Mouse (Mus musculus) left cerebral cortex, postnatal 14 days (tissue): ENCODE results near the gene Adcy10. TPM values are rescaled to one million over a fixed set of nuclear protein-coding genes. Genes with fewer than 3 reads are reported as not detected.
A peak's percentile ranks its signal among the peaks of the same experiment; 100 is the strongest.

Source experiments
- DNase-seq, 2 experiments: peaks; one replicate each; pipeline ENCODE4 v3.0.0; 2021 to 2022; ENCODE audit warnings: low spot score in 2 of 2, mixed read lengths in 1 of 2
- intact Hi-C: fragments of 180-260 bp; cut with DNase I; formaldehyde crosslinking; loops from one replicate; pipeline ENCODE4 v1.15.1; 2025
- total RNA-seq, 2 experiments: library from RNA; stranded (reverse); gene quantifications; 2 replicates each; pipeline ENCODE4 v1.2.3; 2021

Adcy10 gene
- total RNA-seq, 2 experiments from 2014 or later = 0.53 to 1.3 TPM

DNA sequence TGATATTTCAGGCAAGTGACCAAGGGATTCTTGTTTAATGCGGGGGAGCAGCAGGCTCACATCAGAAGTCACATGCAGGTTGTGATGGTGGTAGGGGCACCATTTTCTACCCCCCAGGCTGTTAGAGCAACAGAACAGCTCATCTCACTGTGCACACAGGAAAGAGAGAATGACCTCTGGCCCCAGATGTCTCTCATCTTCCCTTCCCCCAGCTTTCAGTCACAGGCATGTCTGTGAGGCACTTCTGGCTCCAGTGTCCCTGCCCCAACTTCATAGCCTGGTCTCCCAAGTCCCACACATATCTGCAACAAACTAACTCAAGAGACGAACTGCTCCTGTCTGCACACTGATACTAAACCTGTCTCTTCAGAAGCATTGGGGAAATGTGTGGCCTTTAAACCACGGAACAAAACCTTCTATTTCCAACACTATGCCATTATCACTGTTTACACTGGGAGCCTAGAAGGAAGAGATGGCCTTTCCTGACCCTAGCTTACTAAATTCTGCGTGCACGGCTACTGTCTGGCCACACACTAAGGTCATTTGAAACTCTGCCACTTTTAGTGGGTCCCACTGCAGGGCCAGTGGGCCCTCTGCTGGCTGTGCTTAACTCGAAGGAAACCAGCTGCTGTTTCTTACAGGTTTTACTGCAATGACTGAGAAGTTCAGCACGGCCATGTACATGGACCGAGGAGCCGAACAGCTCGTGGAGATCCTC lies 18.5 kb downstream of the Adcy10 start:
- DNase-seq = peak in 1 of 2 experiments; percentile 11
- intact Hi-C loops = no loop called here

DNA sequence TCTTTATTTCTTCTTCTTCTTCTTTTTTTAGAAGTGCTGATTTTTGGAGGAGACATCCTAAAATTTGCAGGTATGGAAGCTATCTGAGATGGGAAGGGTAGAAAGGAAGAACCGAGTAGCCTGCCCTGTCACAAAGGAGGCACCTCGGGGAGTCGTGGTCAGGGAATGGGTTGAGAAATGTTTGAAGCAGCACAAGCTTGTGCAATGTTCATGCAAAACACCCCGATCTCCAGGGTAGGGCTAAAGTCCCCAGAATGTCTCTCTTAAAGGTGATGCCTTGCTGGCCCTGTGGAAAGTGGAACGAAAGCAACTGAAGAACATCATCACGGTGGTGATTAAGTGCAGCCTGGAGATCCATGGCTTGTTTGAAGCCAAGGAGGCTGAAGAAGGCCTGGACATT lies 21.3 kb downstream of the Adcy10 start:
- intact Hi-C loops = no loop called here
- DNase-seq = no peak

DNA sequence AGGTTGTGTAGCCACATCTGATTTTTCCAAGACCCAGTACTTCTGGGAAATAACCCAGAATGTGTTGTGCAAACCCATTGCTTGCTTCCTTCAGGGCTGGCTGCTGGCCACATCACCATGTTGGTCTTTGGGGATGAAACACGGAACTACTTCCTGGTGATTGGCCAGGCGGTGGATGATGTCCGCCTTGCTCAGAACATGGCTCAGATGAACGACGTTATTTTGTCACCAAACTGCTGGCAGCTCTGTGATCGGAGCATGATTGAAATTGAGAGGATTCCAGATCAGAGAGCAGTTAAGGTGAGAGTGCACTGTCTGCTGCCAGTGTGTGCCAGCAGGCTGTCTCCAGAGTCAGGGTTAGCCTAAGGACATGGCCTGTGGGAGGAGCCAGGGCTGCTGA lies 25.2 kb downstream of the Adcy10 start:
- intact Hi-C loops = no loop called here
- DNase-seq = no peak

DNA sequence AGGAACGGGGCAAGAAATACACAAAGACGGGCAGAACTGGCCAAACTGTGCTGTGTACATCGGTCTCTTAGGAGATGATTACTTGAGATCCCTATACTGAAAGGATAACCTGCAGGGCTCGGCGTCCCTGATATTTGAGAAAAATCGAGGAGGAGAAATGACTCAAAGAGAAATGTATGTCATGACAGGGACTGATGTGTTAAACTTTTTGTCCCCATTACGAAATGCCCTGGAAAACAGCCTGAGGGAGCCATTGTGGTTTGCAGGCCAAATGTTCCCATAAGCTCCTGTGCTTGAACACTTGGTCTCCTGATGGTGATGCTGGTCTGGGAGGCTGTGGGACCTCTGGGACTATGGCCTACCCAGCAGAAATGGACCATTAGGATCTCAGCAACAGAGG lies 35.7 kb downstream of the Adcy10 start:
- DNase-seq = no peak
- intact Hi-C loops = no loop called here

DNA sequence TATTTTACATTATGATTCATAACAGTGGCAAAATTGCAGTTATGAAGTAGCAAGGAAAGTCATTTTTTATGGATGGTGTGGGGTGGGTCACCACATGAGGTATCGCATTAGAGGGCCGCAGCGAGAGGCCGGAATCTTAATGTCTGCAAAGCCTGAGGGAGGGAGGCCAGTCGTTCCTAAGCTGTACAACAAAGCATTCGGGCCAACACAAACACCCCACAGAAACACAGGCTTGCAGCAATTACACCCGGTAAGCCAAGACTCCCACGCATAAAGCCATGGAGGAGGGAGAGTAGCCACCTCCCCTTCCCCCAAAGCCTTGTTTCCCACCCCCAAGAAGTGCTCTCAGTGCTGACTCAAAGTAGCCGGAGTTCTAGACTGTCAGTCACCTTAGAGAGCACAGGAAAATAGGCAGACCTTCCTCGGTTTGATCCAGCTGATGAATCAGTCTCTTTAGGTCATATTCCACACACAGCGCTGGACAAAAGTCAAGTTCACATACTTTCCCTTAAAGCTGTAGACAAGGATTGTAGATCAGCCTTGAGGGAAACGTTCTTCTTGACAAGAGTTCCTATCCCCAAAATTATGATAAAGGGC lies 51.2 kb downstream of the Adcy10 start:
- intact Hi-C loops = no loop called here
- DNase-seq = no peak

DNA sequence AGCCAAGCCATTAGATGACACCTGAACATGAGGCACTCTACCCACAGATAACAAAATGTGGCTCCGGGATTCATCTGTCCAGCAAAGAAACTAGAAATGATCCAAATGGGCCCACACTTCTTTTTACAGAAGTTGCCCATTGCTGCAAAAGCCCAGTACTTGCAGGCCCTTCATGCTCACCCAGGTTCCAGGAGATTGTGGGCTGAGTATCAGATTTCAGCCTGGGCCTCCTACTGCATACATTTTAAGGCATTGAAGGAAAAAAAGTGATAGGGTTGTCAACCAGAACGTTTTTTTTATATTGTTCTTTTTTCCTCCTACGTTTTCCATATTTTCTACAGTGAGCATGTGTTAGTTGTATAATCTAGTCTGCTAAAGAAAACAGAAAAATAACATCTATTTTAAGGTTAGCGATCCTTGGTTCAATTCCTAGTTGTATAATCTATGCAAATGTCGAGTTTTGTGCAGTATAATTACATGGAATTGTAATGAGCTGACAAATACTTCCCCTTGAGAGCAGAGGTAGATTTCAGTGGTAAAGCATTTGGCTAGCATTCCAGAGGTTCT lies 52.3 kb downstream of the Adcy10 start:
- no peak for DNase-seq

DNA sequence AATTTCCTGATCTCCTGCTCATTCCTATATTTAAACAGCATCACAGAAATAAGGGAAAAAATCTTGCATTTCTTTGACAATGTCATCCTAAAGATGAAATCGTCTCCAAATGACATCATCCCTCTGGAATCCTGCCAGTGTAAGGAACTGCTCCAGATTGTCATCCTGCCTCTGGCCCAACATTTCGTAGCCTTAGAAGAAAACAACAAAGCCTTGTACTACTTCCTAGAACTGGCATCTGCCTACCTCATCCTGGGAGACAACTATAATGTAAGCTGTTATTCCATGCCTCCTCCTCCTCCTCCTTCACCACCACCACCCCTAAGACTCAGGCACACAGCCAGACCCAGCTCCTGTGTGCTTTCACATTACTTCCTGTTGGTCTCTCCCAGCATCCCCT lies 71.7 kb downstream of the Adcy10 start:
- DNase-seq = peak; percentile 62 to 79
- intact Hi-C loops = no loop called here

More for the DNA sequence above, 52.3 kb downstream of the Adcy10 start:
- intact Hi-C loops = no loop called here

DNA sequence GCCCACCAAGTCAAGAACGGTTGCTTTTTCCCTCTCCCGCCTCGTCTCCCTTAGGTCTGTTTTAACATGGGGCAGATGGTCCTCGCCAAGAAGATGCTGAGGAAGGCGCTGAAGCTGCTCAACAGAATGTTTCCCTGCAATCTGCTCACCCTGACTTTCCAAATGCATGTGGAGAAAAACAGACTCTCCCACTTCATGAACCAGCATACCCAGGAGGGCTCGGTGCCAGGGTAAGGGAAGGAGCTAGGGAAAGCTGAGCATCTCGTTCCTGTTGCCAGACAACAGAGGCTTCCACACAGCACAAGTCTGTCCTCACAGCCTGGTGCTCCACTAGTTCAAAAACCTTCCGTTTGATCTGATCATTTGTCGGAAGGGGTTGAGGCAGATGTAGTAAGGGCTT lies 74.1 kb downstream of the Adcy10 start:
- intact Hi-C loops = no loop called here
- DNase-seq = peak; percentile 79 to 87

DNA sequence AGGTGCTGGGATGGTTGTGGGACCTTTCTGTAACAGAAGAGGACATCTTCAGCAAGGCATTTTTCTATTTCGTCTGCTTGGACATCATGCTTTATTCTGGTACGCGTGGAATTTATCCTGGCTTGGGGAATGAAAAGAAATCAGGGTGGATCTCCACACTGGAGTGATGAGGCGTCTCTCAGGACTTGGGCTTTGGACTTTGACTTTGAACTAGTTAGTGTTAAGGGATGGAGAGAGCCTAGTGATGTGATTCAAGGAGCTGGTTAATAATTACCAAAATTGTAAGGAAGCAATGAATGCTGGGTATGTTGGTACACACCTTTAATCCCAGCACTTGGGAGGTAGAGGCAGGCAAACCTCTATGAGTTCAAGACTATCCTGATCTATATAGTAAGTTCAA lies 80.3 kb downstream of the Adcy10 start:
- intact Hi-C loops = no loop called here

DNA sequence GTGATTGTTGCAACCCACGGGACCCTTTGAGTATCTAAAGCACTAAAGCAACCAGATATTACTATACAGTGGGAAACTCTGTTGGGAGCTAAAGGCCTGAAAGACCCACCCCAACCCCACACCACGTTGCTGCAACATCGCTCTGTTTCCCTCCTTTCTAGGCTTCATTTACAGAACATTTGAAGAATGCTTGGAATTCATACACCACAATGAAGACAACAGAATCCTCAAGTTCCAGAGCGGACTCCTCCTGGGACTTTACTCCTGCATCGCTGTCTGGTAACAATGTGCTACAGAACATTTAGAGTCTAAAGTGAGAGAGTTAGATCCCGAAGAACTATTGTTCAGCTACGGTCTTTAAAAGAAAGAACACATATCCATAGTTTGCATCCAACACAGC lies 82.5 kb downstream of the Adcy10 start:
- intact Hi-C loops = no loop called here
- DNase-seq = no peak

More for the DNA sequence above, 80.3 kb downstream of the Adcy10 start:
- no peak for DNase-seq

DNA sequence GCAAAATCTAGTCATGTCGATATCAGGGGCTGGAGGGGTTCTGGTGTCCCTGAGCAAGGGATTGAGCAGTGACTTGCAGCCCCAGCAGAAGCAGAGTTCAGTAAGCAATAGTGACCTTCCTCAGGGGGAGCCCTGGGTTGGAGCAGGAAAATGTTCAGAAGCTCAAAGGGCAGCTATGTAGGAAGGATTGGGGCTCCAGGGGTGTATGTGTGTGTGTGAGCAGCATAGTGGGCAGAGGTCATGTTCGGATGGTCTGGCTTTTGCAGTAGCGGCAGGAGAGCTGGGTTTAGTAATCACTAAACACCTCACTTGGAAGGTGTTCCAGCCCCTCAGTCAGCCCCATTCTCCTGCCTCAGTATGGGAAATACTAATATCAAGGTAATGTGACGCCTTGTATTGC lies 91.0 kb downstream of the Adcy10 start:
- intact Hi-C loops = no loop called here
- no peak for DNase-seq

DNA sequence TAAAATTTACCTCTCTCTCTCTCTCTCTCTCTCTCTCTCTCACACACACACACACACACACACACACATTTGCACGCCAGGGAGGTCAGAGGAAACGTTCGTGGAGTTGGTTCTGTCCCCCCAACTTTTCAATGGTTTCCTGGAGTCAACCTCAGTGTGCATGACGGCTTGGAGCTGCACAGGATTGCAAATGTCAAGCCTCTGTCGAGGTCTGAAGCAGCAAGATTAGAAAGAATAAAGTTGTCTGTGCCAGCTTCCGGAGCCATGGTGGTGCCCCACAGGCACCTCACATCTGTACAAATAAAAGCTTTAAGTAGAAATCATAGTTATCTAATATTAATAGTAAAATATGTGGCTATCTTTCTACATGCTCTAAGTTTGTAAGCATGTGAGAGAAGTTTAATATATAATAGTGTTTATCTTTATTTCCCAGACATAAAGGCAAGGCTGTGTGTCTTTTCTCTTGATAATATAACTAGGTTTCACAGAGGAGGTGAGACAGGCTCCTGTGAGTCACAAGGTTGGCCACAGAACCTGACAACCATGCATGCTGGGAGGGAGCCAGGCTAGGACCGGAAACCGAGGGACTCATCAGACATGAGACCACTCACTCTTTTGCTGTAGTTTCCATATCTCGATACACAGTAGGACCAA lies 91.6 kb downstream of the Adcy10 start:
- intact Hi-C loops = no loop called here
- no peak for DNase-seq

DNA sequence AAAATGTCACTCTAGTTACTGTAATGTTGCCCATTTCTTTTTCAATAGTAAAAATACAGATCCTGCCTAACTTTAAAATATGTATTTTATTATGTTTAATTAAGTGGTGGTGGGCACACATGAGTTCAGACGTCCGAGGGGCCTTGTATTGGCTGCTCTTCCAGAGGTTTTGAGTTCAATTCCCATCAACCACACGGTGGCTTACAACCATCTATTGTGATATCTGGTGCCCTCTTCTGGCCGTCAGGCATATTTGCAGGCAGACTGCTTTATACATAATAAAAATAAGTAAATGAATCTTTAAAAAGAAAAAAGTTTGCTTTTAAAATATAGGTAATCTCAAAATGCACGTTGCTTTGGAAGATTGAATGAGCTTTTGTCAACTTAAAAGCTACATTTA lies 94.3 kb downstream of the Adcy10 start:
- no peak for DNase-seq
- intact Hi-C loops = no loop called here

DNA sequence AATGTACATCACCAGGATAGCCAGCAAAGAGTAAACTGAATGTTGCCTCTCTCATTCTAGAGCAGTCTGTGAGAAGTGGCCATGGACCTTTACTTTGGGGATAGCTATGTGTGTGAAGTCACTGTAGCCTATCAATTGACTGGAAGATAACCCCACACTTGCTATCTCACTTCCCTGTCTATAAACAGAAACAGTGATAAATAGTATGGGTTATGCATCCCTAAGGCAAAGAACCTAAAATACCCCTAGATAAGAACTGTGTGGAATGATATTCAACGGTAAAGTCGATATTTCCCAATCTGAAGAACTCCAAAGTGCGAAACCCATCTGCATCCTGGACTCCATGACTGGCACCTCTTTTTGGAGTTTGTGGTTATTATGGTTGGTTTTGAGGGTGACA lies 96.3 kb downstream of the Adcy10 start:
- intact Hi-C loops = no loop called here
- DNase-seq = no peak

DNA sequence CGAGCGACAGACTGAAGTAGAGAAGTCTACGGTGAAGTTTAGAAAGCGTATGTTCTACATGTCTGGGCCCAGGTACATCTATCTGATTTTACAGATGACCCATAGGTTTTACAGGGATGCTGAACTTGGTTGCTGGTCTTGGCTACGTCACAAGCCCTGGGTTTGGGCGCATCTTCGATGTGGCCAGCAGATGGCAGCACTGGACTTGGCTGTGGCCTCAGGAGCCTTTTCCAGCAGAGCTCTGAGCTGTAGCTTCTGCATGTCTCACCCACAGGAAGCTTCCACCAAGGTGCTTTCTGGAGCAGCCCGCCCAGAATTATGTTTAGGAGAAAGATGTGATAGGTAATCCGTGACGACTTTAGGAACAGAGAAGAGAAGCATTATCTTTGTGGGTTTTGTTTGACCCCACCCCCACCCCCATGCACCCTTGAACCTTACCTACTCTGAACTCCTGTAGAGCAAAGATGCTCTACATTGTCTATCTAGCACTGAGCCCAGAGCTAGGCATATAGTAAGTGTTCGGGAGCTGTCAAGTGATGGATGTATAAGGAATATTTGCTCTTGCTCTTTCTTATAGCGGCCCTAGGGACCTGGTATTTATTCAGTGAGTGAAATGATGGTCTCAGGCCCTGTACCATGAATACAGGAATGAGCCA lies 98.7 kb downstream of the Adcy10 start:
- DNase-seq = peak; percentile 92 to 93
- intact Hi-C loops = loop anchor here (1.0 to 2.0 kb wide), 2 partner anchors 75 to 153 kb away; no protein-coding TSS in a partner anchor

DNA sequence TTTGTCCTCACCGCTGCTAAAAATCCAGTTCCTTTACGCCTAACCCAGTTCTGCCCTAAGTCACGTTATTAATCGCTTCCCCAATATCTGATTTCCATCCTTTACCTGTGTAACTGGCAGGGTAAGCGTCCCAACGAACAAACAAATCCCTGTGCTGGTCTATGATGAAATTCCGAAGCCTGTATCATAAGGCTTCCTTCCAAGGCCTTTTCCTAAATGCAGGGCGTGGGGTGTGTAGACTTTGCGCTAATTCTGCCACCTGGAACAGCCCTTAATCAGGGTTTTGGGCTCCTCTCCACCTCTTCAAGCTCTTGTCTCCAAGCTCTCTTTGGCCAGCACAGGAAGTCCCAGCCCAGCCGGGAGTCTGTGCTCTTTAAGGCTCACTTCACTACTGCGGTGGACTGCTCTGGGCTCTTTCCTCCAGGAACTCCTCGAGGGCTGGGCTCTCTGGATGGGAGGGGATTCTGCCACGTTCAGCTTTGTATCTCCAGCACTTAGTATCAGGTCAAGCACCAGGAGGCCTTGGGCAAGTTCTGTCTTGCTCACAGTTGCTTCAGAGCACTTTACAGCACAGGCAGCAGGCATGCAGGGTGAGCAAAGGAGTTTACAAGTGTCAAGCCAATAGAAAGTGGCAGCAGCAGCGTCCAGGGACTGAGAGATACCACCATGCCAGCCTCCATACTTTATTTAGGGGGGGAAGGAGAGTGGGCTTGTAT lies 100.6 kb downstream of the Adcy10 start:
- intact Hi-C loops = loop anchor here (5.0 kb wide), 1 partner anchor 57 kb away; no protein-coding TSS in a partner anchor
- no peak for DNase-seq

DNA sequence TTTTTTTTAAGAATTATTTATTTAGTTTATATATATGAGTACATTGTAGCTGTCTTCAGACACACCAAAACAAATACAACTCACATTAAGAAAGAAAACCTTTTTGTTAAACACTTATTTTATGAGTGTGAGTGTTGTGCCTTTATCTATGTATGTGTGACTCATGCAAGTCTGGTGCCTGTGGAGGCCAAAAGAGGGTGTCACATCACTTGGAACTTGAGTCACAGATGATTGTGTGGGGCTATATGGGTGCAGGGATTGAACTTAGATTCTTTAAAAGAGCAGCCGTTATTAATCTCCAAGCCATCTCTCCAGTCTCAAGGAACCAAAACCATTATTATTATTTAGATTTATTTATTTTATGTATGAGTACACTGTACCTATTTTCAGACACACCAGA lies 101.4 kb downstream of the Adcy10 start:
- DNase-seq = no peak
- intact Hi-C loops = loop anchor here (5.0 kb wide), 1 partner anchor 56 kb away; no protein-coding TSS in a partner anchor

DNA sequence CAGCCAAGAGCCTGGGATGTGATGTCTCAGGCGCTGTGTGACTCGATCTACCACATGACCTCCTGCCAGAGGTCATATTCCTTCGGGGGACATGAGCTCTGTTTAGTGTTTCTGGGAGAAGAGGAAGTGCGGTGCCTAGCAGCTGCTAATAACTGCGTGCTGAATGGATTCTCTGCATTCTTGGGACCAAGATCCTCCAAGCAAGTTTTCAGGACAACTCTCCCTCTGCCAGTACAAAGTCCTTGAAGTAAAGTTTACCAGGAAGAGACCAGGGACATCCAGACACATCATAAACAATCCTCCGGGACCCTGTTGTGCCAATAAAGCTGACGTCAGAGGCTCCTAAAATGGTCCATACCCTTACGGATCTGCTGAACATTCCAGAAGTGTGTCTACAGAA lies 102.9 kb downstream of the Adcy10 start:
- DNase-seq = no peak
- intact Hi-C loops = loop anchor here (5.0 kb wide), 1 partner anchor 54 kb away; no protein-coding TSS in a partner anchor
